Mouse (Mus musculus): Measurements from ENCODE around the gene Filip1l.

Filip1l gene

GRCm38 (mm10) chr16:57437523-57438287 is 84.8 kb downstream of the Filip1l start:
- DNase-seq: no peak

DNA sequence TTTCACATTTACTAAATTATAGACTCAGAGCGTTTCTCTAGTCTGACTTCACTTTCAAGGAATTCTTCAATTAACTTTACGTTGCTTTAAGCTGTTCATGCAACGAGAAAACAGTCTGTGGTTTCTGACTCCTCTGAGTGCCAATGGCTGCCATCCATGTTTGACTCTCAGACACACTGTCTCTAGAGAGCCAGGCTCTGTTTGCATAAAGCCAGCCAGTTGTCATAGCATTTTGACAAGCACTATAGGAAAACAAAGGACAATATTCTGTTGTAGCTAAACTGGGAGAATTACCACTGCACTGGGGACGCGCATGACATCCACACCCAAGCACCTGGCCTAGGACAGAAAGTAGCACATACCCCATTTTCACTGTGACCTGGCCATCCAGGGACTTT is 85.4 kb downstream of the Filip1l start:
- no peak for DNase-seq

- DNase-seq: no peak
Observed at GRCm38 (mm10) chr16:57439206-57439605, 86.3 kb downstream of the Filip1l start.

DNA sequence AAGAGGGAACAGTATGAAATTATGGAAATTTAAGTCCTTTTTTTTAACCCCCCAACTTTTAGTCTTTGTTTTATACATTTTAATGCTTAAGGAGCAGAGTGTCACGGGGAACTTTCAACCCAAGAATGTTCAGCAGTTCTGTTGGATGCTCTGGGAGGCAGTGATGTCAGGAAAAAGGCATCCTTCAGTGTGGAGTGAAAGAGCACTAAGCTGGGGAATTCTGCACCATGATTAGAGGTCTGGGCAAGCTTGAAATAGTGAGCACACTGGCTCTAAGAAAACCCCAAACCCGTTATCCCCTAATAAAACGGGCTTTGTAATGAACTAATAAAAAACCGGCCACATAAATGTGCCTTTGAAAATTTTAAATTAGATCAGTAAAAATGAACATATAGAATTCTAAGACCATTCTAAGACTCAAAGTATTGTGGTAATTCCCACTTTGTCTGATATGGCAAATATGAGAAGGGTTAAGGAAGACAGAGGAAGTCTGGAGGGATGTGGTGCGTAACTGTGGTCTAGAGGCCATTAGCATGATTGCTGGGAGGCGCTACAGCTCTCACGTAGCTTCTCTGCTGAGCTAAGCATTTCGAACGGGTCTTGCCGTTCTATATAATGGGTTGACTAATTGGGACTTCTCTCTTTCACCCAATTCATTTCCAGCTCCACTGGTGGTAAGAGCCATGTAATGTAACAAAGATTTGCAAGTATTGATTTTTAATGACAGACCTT is 88.0 kb downstream of the Filip1l start:
- no peak for DNase-seq

GRCm38 (mm10) chr16:57445096-57446094 is 92.5 kb downstream of the Filip1l start:
- DNase-seq: no peak

- DNase-seq: no peak
Observed at GRCm38 (mm10) chr16:57453009-57453408, 100.1 kb downstream of the Filip1l start.

- DNase-seq: no peak
Observed at GRCm38 (mm10) chr16:57454106-57454763, 101.3 kb downstream of the Filip1l start.

DNA sequence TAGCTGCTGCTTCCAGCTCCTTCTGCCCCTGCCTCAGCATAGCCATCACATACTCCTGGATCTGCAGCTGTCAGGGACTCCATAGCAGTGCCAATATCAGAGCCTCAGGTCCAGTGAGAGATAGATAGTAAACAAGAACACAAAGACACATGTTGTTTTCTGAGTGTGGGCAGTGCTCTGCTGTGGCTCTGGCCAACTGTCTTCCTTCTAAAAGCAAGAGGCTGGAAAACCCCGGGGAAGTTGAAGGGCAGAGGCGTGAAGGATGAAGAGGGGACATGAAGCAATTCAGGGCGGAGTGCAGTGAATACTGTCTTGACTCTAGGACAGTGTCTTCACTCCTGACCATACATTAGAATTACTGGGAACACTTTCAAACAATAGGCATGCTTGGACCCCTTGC is 102.7 kb downstream of the Filip1l start:
- no peak for DNase-seq

DNA sequence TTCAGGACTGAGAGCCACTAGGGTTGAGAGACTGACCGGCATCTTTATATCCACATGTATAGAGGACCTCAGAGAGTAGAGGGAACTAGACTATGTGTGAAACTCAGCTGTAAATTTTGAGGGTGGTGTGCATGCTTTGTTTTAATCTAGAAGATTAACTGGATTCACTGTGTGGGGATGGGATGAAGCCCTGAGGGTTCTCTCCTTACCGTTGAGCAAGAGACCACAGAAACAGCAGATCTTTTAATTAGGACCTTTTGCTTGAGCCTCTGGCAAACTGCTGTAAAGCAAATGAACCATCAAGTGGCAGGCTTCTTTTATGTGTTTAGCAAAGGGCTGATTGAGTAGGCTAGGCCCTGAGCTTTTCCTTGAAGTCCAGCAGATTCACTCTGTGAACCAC is 103.1 kb downstream of the Filip1l start:
- no peak for DNase-seq

DNA sequence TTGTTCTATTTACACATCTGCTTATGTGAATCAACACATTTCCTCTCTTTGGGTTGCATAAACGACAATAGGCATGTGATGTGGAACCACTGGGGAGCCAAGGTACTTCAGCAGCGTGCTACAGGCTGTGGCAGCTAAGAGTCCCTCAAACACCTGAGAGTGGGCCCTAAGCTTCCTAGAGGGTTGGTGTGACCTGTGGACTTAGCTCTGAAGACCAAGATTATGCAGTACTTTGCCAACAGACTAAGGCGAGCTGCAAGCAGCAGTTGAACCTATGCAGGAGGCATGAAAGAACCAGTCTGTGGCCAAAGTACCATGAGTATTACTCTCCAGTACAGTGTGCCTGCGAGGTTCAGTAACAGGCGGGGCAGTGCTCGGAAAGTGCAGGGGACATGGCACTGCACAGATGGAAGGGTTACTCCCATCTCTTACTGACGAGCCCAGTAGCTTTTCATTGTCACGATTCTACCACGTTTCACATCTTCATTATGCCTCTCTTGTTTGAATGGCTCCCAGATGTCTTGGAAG is 112.6 kb downstream of the Filip1l start:
- no peak for DNase-seq

DNA sequence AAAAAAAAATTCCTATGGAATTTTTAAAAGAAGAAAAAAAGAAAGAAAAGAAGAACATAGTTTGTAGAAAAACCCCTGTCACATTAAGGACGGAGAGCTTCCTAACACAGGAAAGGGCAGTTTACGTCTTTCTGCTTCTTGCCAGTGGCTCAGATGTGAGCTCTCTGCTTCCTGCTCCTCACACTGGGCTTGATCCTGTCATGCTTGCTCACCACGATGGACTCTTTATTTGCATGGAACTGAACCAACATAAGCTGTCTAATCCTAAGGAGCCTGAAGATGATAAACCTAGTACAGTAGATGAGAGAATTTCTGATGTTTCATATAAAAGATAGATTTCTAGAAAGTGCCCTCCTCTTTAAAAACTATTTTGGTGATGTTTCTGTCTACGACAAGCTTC is 116.4 kb downstream of the Filip1l start:
- no peak for DNase-seq

- no peak for DNase-seq
Observed at GRCm38 (mm10) chr16:57469869-57470268, 117.0 kb downstream of the Filip1l start.

GRCm38 (mm10) chr16:57470286-57470830 is 117.5 kb downstream of the Filip1l start:
- no peak for DNase-seq

- DNase-seq: no peak
Observed at GRCm38 (mm10) chr16:57471071-57471470, 118.2 kb downstream of the Filip1l start.

GRCm38 (mm10) chr16:57473415-57474085 is 120.7 kb downstream of the Filip1l start:
- no peak for DNase-seq

GRCm38 (mm10) chr16:57478451-57478850 is 125.6 kb downstream of the Filip1l start:
- no peak for DNase-seq

GRCm38 (mm10) chr16:57479776-57480175 is 126.9 kb downstream of the Filip1l start:
- no peak for DNase-seq

DNA sequence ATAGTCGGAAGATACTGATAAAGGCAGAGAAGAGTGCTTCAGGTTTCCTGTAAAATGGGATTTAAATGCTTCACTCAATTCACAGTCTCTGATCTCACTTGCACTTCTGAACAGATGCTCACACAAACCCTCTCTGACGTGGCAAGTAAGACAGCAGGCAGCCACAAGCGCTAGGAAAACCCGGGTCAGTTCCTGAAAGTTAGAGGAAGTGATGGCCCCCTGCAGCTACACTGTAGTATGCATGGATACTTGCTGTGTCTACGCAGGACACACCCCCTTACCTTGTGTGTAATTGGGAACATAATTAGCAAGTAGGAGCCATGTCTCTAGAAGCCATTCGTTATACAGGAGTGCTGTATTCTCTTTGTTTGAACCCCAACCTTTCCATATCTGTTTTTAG is 129.4 kb downstream of the Filip1l start:
- no peak for DNase-seq

DNA sequence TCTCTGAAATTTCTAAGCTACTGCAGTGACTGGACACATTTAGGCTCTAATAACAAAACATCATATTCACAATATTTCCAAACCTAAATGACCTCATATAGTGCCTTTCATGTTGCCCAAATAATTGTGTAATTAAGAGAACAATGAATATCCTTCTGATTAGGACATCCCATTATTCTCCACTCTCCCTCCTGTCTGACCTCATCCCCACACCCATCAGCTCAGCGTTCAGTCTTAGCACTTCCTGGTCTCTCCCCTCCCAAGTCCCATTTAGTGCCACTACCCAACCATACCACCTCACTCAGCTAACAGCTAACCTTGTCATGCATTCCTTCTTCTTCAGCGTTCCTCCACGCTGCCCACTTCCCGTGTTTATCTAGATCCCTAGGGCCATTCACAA is 130.0 kb downstream of the Filip1l start:
- no peak for DNase-seq

- DNase-seq: no peak
Observed at GRCm38 (mm10) chr16:57483503-57483902, 130.6 kb downstream of the Filip1l start.

GRCm38 (mm10) chr16:57484043-57484795 is 131.3 kb downstream of the Filip1l start:
- DNase-seq: no peak

Data from right cerebral cortex, postnatal 14 days (tissue).